Mouse (Mus musculus): ENCODE measurements around the gene Txnl4b. TPM values are rescaled to one million over a fixed set of nuclear protein-coding genes. Genes with fewer than 3 reads are reported as not detected.

The Txnl4b gene
- 21.4 and 22.4 TPM in 2 replicates for polyA plus RNA-seq (2015; fragmentation: Nextera tagmentation; extraction: Ambion mirVana)

DNA sequence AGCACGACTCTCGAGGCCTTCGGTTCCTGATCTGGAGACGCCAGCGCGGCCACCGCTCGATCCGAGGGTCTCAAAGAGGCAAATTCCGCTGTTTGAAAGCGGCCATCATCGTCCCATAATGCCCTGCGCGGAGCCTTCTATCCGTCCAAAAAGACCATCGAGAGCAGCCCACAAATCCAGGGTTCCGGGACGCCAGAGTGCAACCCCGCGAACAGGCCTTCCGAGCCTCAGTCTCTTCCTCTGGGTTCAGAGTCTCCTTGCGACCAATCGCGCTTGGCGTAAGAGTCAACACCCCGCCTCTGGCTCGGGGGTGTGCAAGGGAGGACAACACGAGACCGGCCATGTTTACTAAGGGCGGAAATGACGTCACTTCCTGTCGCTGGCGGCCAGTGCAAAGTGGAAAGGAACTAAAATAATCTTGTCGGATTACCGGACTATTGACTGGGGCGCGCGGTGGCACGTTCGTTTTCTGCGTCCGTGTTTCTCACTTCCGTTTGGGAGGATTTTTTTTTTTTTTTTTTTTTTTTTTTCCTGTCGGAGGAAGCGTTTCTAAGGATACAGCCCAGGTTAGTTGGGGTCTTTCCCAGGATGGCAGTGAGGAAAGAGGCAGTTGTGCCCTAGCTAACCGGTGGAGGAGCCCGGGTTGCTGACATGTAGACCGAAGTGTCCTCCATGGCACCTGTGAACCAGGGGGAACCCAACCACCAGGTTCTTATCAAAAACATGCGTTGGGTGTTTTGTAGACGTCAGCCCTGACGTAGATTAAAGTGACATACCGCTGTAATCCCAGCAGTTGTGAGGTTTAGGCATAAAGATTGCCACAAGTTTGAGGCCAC is at the start of gene Txnl4b, which contains the start of gene Dhx38:
Gene Txnl4b, plus strand, starts transcription at position 395 of the 836 bp plus-strand sequence.
Gene Dhx38, minus strand, starts transcription at position 364 of the 836 bp plus-strand sequence.
- Histone ChIP-seq H3K9me3 (ENCODE audit: control insufficient read depth, low read length) (no peaks in the 10 kb centered on the region), H3K27me3 (replicated peaks; ENCODE audit: control insufficient read depth, insufficient read depth, low read length) (no peaks in the 10 kb centered on the region), H3K4me3 (ENCODE audit: low read length) (peak within 1 kb of the TSS; percentile 87), H3K36me3 (ENCODE audit: control insufficient read depth, insufficient read depth, low read length) (no peaks in the 10 kb centered on the region), H3K4me2 (ENCODE audit: low read depth, low read length) (peak within 1 kb of the TSS; percentile 77), H3K9ac (ENCODE audit: low read depth, low read length) (peak within 1 kb of the TSS; percentile 92), H3K4me1 (ENCODE audit: control insufficient read depth, insufficient read depth, low read length) (peaks cover 7% of the 10 kb centered on the region), H3K27ac (ENCODE audit: low read length) (peak within 1 kb of the TSS; percentile 95)
- whole genome bisulfite sequencing: under 1% methylated on average over 52 of the region's 52 CpGs
- ATAC-seq: peak; percentile 100

DNA sequence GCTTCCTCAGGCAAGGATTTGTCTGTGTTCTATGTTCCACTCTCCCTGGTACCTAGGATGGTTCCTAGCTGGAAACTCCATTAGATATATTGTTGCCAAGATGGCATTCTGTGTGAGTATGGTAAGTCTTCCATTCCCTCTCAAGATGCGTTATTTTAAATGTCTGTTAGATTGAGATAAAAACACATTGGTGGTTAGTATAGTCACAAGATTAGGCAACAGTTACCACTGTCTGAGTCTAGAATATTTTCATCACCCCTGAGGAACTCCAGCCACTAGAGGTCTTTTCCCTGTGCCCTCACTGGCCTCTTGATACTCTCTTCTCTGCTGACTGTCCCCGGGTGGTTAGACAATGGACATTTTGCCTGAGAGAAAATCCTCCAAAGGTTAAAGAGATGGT is 41.7 kb upstream of the Txnl4b start:
- no peaks in the 10 kb centered on the region; the same call in 1 of the 2 replicates for H3K27me3 ChIP-seq (replicated peaks; ENCODE audit: control insufficient read depth, insufficient read depth, low read length)
- H3K4me2 ChIP-seq (ENCODE audit: low read depth, low read length): no peak overlapping the region

DNA sequence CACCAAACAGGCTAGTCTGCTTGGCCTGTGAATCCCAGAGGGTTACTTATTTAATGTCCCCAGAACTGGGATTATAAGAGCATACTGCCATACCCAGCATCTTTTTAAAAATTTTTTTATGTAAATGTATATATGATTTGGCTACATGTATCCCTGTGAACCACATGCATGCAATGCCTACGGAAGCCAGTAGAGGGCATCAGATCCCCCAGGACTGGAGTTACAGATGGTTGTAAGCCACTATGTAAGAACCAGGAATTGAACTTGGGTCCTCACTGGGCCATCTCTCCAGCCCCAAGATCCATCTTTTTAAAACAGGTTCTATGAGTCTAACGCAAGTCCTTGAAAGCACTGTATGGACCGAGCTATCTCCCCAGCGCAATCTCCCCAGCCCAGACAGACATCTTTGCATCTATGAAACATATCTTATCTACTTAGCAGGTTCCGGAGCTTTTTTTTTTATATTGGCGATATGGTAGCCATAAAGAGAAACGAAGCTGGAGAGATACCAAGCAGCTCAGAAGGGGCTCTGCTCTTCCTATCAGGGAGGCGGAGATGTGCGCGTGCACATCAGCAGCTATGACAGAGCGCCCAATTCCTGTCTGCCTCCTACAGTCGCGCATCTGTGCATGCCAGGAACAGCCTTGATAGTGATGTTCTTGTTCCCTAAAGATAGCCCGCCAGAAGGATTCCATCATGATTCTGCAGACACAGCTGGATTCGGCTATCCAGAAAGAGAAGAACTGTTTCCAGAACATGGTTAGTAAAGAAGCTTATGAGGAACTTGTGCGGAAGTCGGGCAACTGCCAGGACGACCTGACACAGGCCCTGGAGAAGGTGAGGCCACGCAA is 30.3 kb upstream of the Txnl4b start:
- Histone ChIP-seq H3K4me1 (ENCODE audit: control insufficient read depth, insufficient read depth, low read length) (no peaks in the 10 kb centered on the region), H3K4me2 (ENCODE audit: low read depth, low read length) (no peak overlapping the region), H3K4me3 (ENCODE audit: low read length) (no peak overlapping the region), H3K9ac (ENCODE audit: low read depth, low read length) (no peak overlapping the region), H3K27ac (ENCODE audit: low read length) (no peak overlapping the region), H3K9me3 (ENCODE audit: control insufficient read depth, low read length) (no peaks in the 10 kb centered on the region), H3K27me3 (replicated peaks; ENCODE audit: control insufficient read depth, insufficient read depth, low read length) (no peaks in the 10 kb centered on the region), H3K36me3 (ENCODE audit: control insufficient read depth, insufficient read depth, low read length) (no peaks in the 10 kb centered on the region)
- no peak for ATAC-seq
- WGBS: 86% methylated on average over 19 of the region's 19 CpGs

More for the DNA sequence above, 41.7 kb upstream of the Txnl4b start:
- WGBS: 82% methylated on average over 2 of the region's 2 CpGs
- Histone ChIP-seq H3K4me3 (ENCODE audit: low read length) (no peak overlapping the region), H3K27ac (ENCODE audit: low read length) (no peak overlapping the region), H3K9me3 (ENCODE audit: control insufficient read depth, low read length) (no peaks in the 10 kb centered on the region), H3K9ac (ENCODE audit: low read depth, low read length) (no peak overlapping the region), H3K36me3 (ENCODE audit: control insufficient read depth, insufficient read depth, low read length) (no peaks in the 10 kb centered on the region), H3K4me1 (ENCODE audit: control insufficient read depth, insufficient read depth, low read length) (no peaks in the 10 kb centered on the region)
- no peak for ATAC-seq

DNA sequence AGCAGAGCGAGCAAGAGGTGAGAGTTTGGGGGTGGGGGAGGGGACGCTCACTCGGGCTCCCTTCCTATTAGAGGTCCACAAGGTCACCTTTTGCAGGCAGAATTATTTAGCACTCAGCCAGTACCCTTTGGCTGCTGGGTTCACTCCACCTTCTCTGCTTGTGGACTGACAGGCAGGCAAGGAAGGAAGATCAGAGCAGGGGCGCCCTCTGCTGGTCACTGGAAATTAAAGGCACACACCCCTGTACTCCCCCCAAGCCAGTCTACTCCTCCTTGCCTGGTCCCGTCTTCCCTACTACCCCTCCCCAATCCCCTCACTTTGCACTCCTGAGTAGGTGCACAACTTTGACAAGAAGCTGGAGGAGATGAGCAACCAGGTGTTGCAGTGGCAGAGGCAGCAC is 29.0 kb upstream of the Txnl4b start:
- Histone ChIP-seq H3K4me3 (ENCODE audit: low read length) (no peak overlapping the region), H3K4me1 (ENCODE audit: control insufficient read depth, insufficient read depth, low read length) (no peaks in the 10 kb centered on the region), H3K9me3 (ENCODE audit: control insufficient read depth, low read length) (no peaks in the 10 kb centered on the region), H3K27me3 (replicated peaks; ENCODE audit: control insufficient read depth, insufficient read depth, low read length) (no peaks in the 10 kb centered on the region), H3K36me3 (ENCODE audit: control insufficient read depth, insufficient read depth, low read length) (no peaks in the 10 kb centered on the region), H3K4me2 (ENCODE audit: low read depth, low read length) (no peak overlapping the region; the same call in 1 of the 2 replicates), H3K27ac (ENCODE audit: low read length) (no peak overlapping the region), H3K9ac (ENCODE audit: low read depth, low read length) (no peak overlapping the region)
- WGBS: 7% methylated on average over 5 of the region's 5 CpGs
- peak; percentile 73 for ATAC-seq

DNA sequence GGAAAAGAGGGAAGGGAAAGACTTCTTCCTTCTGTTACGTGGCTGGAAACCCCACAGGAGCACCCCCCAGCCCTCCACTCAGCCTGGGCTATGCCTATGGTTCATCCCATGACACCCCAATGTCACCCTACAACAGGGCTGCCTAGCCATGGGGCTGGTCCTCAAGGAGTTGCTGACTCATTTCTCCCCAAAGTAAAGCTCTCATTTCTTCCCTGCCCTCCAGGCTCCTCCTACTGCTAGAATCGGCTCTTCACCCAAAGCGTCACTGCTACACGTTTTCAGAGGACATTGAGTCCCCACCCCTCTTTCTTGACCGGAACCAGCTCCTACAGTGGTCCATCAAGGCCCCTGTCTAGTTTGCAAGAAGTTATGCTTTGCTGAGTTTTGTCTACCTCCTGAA is 23.5 kb upstream of the Txnl4b start:
- no peak overlapping the region for H3K9ac ChIP-seq (ENCODE audit: low read depth, low read length)
- no peak overlapping the region for H3K27ac ChIP-seq (ENCODE audit: low read length)
- H3K4me2 ChIP-seq (ENCODE audit: low read depth, low read length): no peak overlapping the region
- no peak overlapping the region for H3K4me3 ChIP-seq (ENCODE audit: low read length)
- no peaks in the 10 kb centered on the region for H3K27me3 ChIP-seq (replicated peaks; ENCODE audit: control insufficient read depth, insufficient read depth, low read length)
- 69% methylated on average over 5 of the region's 5 CpGs for WGBS
- no peaks in the 10 kb centered on the region for H3K4me1 ChIP-seq (ENCODE audit: control insufficient read depth, insufficient read depth, low read length)
- ATAC-seq: no peak
- no peaks in the 10 kb centered on the region for H3K36me3 ChIP-seq (ENCODE audit: control insufficient read depth, insufficient read depth, low read length)
- H3K9me3 ChIP-seq (ENCODE audit: control insufficient read depth, low read length): no peaks in the 10 kb centered on the region

DNA sequence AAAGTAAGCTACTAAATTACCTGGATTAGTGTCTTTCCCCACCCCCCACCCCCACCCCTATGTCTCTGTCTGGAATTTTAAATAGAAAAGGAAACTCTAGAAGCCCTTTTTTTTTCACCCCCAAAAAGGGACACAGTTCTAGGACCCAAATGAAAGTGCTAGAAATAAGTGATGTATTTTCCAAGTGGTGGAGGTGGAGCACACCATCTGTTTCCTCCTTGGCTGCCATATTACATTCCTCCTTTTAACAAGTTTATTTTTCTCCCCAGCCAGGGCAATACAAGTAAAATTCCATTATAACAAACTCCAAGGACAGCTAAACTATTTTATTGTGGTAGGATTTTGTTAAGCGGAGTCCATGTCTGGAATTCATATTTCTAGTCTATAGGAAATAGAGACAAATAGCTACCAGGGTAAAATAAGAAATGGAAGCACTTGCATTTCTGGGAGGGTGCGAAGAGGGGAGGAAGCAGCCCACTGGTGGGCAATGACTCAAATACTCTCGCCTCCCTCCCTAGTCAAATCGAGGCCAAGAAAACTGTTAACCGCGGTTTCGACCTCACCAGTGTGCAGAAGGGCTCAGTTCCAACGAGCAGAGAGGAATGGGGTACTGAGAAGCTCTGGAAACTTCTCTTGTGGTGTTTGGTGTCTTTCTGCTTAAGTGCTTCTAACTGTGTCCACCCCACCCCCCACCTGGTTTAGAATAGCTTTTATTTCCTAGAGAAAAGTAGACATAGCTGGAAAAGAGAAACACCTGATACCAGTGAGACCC is 22.8 kb upstream of the Txnl4b start:
- no peak for ATAC-seq
- no peak overlapping the region for H3K4me3 ChIP-seq (ENCODE audit: low read length)
- peaks cover 5% of the 10 kb centered on the region; the same call in 1 of the 2 replicates for H3K36me3 ChIP-seq (ENCODE audit: control insufficient read depth, insufficient read depth, low read length)
- 78% methylated on average over 8 of the region's 8 CpGs for WGBS
- H3K4me1 ChIP-seq (ENCODE audit: control insufficient read depth, insufficient read depth, low read length): no peaks in the 10 kb centered on the region
- no peak overlapping the region for H3K27ac ChIP-seq (ENCODE audit: low read length)
- H3K9ac ChIP-seq (ENCODE audit: low read depth, low read length): no peak overlapping the region
- H3K27me3 ChIP-seq (replicated peaks; ENCODE audit: control insufficient read depth, insufficient read depth, low read length): no peaks in the 10 kb centered on the region
- no peak overlapping the region for H3K4me2 ChIP-seq (ENCODE audit: low read depth, low read length)
- H3K9me3 ChIP-seq (ENCODE audit: control insufficient read depth, low read length): no peaks in the 10 kb centered on the region

DNA sequence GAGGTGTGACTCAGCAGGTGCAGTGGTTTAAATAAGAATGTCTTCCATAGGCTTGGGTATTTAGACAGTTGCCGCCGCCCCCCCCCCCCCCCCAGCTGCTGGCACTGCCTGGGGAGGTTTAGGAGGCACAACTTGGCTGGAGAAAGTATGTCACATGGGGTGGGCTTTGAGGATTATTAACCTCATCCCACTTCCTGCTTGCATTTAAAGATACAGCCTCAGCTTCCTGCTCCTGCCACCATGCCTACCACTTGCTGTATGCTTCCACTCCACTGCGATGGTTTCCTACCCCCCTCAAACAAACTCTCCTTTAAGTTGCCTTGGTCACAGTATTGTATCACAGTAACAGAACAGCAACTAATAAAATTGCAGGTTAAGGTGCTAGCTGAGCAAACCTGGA is 21.6 kb upstream of the Txnl4b start:
- ATAC-seq: no peak
- Histone ChIP-seq H3K27me3 (replicated peaks; ENCODE audit: control insufficient read depth, insufficient read depth, low read length) (no peaks in the 10 kb centered on the region), H3K4me2 (ENCODE audit: low read depth, low read length) (no peak overlapping the region), H3K9me3 (ENCODE audit: control insufficient read depth, low read length) (no peaks in the 10 kb centered on the region), H3K4me3 (ENCODE audit: low read length) (no peak overlapping the region), H3K36me3 (ENCODE audit: control insufficient read depth, insufficient read depth, low read length) (peaks cover 10% of the 10 kb centered on the region; the same call in 1 of the 2 replicates), H3K4me1 (ENCODE audit: control insufficient read depth, insufficient read depth, low read length) (no peaks in the 10 kb centered on the region), H3K27ac (ENCODE audit: low read length) (no peak overlapping the region), H3K9ac (ENCODE audit: low read depth, low read length) (no peak overlapping the region)
- WGBS: 51% methylated on average over 3 of the region's 3 CpGs

DNA sequence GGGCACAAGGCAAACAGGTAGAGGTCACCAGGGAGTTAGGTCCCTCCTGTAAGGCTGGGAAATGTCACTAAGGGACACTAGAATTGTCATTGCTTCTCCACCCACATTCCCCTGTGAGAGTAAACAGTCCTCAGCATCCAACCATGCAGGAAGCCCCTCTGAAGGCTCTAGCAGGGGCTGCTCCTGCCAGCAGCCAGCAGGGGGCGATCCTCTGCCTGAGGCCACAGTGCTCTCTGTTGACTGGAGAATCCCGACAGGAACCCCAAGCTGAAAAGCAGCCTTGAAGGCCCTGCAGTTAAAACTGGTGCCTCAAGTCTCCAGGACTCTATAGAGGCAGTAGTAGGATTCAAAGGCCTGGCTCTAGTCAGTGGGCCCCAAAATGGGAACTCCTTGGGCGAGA is 14.0 kb upstream of the Txnl4b start:
- H3K27ac ChIP-seq (ENCODE audit: low read length): no peak overlapping the region
- no peaks in the 10 kb centered on the region for H3K9me3 ChIP-seq (ENCODE audit: control insufficient read depth, low read length)
- WGBS: 38% methylated on average over 3 of the region's 3 CpGs
- H3K36me3 ChIP-seq (ENCODE audit: control insufficient read depth, insufficient read depth, low read length): peaks cover 39% of the 10 kb centered on the region
- H3K27me3 ChIP-seq (replicated peaks; ENCODE audit: control insufficient read depth, insufficient read depth, low read length): no peaks in the 10 kb centered on the region
- H3K4me2 ChIP-seq (ENCODE audit: low read depth, low read length): no peak overlapping the region
- H3K4me1 ChIP-seq (ENCODE audit: control insufficient read depth, insufficient read depth, low read length): no peaks in the 10 kb centered on the region
- no peak overlapping the region for H3K9ac ChIP-seq (ENCODE audit: low read depth, low read length)
- H3K4me3 ChIP-seq (ENCODE audit: low read length): no peak overlapping the region
- no peak for ATAC-seq

DNA sequence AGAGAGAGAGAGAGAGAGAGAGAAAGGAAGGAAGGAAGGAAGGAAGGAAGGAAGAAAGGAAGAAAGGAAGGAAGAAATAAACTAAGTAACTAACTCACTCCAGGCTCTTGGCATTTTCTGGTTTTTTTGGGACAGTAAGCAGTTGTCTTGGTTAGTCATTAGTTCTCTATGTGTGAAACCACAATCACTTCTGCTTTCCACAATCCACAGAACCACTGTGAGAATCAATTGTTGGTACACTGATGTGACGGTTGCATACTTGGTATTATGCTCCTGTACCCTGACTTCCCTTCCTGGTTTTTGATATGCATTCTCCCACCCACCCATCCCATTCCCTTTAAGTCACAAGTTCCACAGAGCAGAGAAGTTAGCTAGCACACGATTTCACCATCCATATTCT is 1.8 kb upstream of the Txnl4b start:
- peak overlapping the region; percentile 77; the same call in 1 of the 2 replicates for H3K4me2 ChIP-seq (ENCODE audit: low read depth, low read length)
- no peak overlapping the region for H3K4me3 ChIP-seq (ENCODE audit: low read length)

More for the DNA sequence above, 1.8 kb upstream of the Txnl4b start:
- Histone ChIP-seq H3K36me3 (ENCODE audit: control insufficient read depth, insufficient read depth, low read length) (no peaks in the 10 kb centered on the region; the same call in 1 of the 2 replicates), H3K4me1 (ENCODE audit: control insufficient read depth, insufficient read depth, low read length) (peaks cover 7% of the 10 kb centered on the region), H3K27me3 (replicated peaks; ENCODE audit: control insufficient read depth, insufficient read depth, low read length) (no peaks in the 10 kb centered on the region), H3K9ac (ENCODE audit: low read depth, low read length) (no peak overlapping the region), H3K9me3 (ENCODE audit: control insufficient read depth, low read length) (no peaks in the 10 kb centered on the region), H3K27ac (ENCODE audit: low read length) (no peak overlapping the region)
- ATAC-seq: no peak
- 86% methylated on average over 2 of the region's 2 CpGs for WGBS

Measured in intestine, embryonic 16.5 days (tissue).